Mouse (Mus musculus): ENCODE measurements at regions not wholly inside any gene's neighbourhood (a gene's known extent, or its start where the extent isn't known, plus 50 kb on each side); places are given as distances from the start of the nearest gene placed in this dataset.

DNA sequence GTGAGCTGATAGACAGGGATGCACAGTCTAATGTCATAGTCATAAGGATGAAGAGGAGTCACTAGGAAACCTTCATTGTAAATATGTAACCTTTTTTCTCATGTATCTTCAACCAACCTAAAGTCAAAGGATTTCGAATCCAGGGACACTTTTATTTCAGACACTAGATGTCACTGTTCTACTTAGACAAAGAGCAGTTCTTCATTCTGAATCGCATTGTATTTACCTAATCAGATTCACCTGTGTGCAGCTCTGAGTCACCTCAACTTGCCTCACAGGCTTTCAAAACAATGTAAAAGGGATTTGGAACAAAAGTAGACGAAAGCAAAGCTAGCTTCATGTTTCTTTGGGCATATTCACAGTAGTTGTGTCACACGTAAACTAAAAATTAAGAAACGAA lies 57.3 kb upstream of the Erbb4 start:
- DNase-seq (ENCODE audit: low spot score) = no peak

Measured in ovary, postnatal 10 days (tissue).